Mouse (Mus musculus) telencephalon, adult 2 months (tissue): ENCODE results near the gene Srsf9.
"Not testable (repeated sequence)": the region's sequence is repeated elsewhere in the genome, so short reads cannot be mapped to it uniquely, and the experiment has no call there.

Experiments
- DNase-seq: peaks from one replicate; pipeline ENCODE4 v3.0.0-alpha.2; 2011; ENCODE audit warnings: low read depth, low spot score

Gene Srsf9

DNA sequence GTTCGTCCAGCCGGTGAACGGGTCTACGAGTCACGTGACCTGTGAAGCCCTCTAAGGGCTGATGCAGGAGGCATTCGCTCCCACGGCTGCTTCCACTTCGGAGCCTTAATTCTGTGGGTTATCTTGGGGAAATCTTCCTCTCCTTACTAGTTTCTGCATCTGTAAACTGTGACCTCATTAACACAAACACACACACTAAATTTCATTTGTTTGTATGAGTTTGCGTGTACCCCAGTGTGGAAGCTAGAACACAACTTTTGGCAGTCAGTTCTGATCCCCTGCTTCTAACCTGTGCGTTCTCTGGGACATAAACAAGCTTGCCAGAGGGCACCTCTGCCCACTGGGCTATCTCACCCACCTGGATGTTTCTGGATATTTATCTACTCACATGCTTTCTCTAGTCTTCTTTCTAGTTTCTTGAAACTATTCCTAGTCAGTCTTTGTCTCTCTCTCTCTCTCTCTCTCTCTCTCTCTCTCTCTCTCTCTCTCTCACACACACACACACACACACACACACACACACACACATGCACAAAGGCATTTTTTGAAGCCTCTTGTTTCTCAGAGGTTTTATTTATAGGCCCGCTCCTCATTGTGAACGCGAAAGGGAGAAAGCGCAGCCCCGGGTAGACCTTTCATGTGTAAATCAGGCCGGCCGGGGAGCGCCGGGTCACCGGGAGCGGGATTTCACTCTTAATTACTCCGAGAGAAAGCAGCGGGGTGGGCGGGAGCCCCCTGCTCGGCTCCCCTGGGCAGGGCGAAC, 46.6 kb downstream of the Srsf9 start:
- DNase-seq = no peak

DNA sequence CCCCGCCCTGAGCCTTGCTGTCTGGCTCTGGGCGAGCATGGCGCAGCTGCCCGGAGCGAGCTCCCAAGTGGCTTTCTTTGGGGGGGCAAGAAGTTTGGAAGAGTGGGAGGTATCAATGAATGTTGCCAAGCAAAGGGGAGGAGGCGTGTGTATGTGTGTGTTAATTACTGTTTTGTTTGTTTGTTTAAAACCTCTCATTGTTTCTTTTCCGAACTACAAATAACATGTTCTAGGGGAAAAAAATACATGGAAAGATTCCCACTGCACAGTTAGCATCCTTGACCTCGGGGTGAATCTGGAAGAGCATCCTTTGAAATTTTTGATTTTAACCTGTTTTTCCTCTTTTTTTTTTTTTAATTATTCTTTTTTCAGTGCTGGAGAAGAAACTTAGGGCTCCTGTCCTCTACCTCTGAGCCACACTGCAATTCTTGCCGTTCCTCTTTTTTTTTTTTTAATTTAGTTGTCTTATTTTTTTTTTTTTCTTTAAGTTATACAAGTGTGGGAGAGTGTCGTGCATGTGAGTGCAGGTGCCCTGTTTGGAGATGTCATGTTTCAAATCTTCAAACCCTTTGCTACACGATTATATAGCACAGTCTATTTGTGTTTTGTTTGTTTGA, 47.3 kb downstream of the Srsf9 start:
- no peak for DNase-seq

DNA sequence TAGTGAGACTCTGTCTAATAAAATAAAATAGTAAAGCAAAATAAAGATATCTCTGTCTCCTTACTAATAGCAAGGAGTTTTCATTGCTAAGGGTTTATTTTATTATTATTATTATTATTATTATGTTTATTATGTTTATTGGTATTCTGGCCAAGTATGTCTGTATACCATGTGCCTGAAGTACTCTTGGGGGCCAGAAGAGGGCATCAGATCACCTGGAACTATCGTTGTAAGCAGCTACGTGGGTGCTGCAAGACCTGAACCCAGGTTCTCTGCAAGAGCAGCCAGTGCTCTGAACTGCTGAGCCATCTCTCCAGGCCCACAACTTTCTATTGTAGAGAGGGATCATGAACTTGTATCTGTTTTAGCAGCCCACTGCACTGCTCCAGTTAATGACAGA, 48.5 kb downstream of the Srsf9 start:
- no peak for DNase-seq

DNA sequence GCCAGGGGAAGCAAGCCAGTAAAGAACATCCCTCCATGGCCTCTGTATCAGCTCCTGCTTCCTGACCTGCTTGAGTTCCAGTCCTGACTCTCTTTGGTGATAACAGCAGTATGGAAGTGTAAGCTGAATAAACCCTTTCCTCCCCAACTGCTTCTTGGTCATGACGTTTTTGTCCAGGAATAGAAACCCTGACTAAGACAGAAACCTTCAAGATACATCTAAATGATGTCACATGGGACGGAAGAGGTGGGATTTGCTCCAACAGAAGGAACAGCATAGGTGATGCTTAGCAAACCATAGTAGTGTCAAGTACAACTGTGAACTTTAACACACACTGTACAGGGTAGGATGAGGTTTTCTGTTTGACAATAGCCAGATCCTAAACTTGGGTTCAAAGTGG, 51.9 kb downstream of the Srsf9 start:
- not testable (repeated sequence) for DNase-seq
